Comparison of ENCODE assay signal across 23 mouse cellular contexts in genomic region chr1:156987576-156987975, GRCm38 (mm10). TPM values are rescaled to one million over a fixed set of nuclear protein-coding genes. Genes with fewer than 3 reads are reported as not detected.
A peak's percentile ranks its signal among the peaks of the same experiment; 100 is the strongest.
DNase-seq lines count a peak whose midpoint lies in the region; ATAC-seq and TF ChIP-seq lines count a peak whose summit lies in the region.
"Had no signal": no experiment of that assay in that cellular context is flagged by ENCODE, and none has a peak within 500 bp of the region (broad histone marks: within the 10 kb centered on the region; RNA-seq: fewer than 3 reads in every experiment).

No protein-coding gene starts in this region.

- no peak for DNase-seq in heart, adult 9 months (ENCODE audit: low spot score in 2 of 2)
- DNase-seq in stomach, postnatal 0 days (ENCODE audit: low spot score), result no peak
- DNase-seq in liver, result peak; percentile 61
- DNase-seq in liver, postnatal 0 days, result no peak
- no peak for DNase-seq in right cerebral cortex, adult 18-20 months
- DNase-seq in B cell, adult 2 months, result no peak
- DNase-seq: adrenal gland, postnatal 14 days; cerebellum, adult 11-12 months; cerebellum, postnatal 25 days; gastrocnemius, postnatal 14 days; heart, adult 2 months; heart, postnatal 14 days; kidney, postnatal 4 days; layer of hippocampus, postnatal 36 days; thymus, postnatal 4 days had no signal

- no peak overlapping the region for H3K4me2 ChIP-seq in heart, embryonic 12.5 days
- no peak overlapping the region for H3K4me2 ChIP-seq in stomach, embryonic 15.5 days
- no peak overlapping the region for H3K4me2 ChIP-seq in stomach, postnatal 0 days (replicated peaks; ENCODE audit: low read depth)
- H3K4me2 ChIP-seq in liver, postnatal 0 days (ENCODE audit: low read depth, low read length), result 0 out of 2 replicates have a peak overlapping the region, but pooled peaks have one; percentile 18
- H3K4me2 ChIP-seq: hindbrain, embryonic 15.5 days; limb, embryonic 13.5 days; lung, embryonic 15.5 days had no signal

- H3K27me3 ChIP-seq in heart, embryonic 12.5 days (replicated peaks), result no peaks in the 10 kb centered on the region
- no peaks in the 10 kb centered on the region for H3K27me3 ChIP-seq in stomach, embryonic 15.5 days (replicated peaks)
- no peaks in the 10 kb centered on the region for H3K27me3 ChIP-seq in stomach, postnatal 0 days (ENCODE audit: control insufficient read depth, insufficient read depth, low read length)
- no peaks in the 10 kb centered on the region for H3K27me3 ChIP-seq in liver, postnatal 0 days (ENCODE audit: insufficient read depth, low read length)
- H3K27me3 ChIP-seq: hindbrain, embryonic 15.5 days; lung, embryonic 15.5 days; Patski had no signal

- H3K27ac ChIP-seq in heart, embryonic 12.5 days (ENCODE audit: poor library complexity, severe bottlenecking), result peak overlapping the region; percentile 49; the same call in 1 of the 2 replicates
- H3K27ac ChIP-seq in stomach, embryonic 15.5 days, result no peak overlapping the region
- H3K27ac ChIP-seq in stomach, postnatal 0 days (replicated peaks), result no peak overlapping the region
- peak overlapping the region; percentile 88 for H3K27ac ChIP-seq in liver, postnatal 0 days (ENCODE audit: low read depth)
- H3K27ac ChIP-seq: heart, adult 2 months; hindbrain, embryonic 15.5 days; limb, embryonic 13.5 days had no signal

- H3K9ac ChIP-seq in heart, embryonic 12.5 days, result no peak overlapping the region
- no peak overlapping the region for H3K9ac ChIP-seq in stomach, embryonic 15.5 days
- H3K9ac ChIP-seq in stomach, postnatal 0 days (ENCODE audit: low read length), result no peak overlapping the region
- no peak overlapping the region for H3K9ac ChIP-seq in liver, postnatal 0 days (replicated peaks)
- H3K9ac ChIP-seq: hindbrain, embryonic 15.5 days; limb, embryonic 13.5 days; lung, embryonic 15.5 days had no signal

- ATAC-seq in heart, embryonic 12.5 days (ENCODE audit: insufficient number of reproducible peaks, low FRiP score), result peak; percentile 49; the same call in 1 of the 2 replicates
- peak; percentile 68; the same call in 1 of the 2 replicates for ATAC-seq in stomach, embryonic 15.5 days (ENCODE audit: insufficient read depth, low FRiP score, low read depth)
- no peak for ATAC-seq in stomach, postnatal 0 days (ENCODE audit: low FRiP score, low TSS enrichment)
- 0 out of 2 replicates have a peak, but pooled peaks have one; percentile 20 for ATAC-seq in liver, postnatal 0 days
- ATAC-seq: forebrain, embryonic 14.5 days; intestine, embryonic 16.5 days; Patski had no signal

- H3K4me3 ChIP-seq in heart, embryonic 12.5 days, result no peak overlapping the region
- no peak overlapping the region for H3K4me3 ChIP-seq in stomach, embryonic 15.5 days (replicated peaks)
- H3K4me3 ChIP-seq in stomach, postnatal 0 days (ENCODE audit: low read depth, low read length), result no peak overlapping the region
- H3K4me3 ChIP-seq in liver, postnatal 0 days (ENCODE audit: low read depth, low read length), result no peak overlapping the region
- H3K4me3 ChIP-seq: heart, adult 2 months; hindbrain, embryonic 15.5 days; limb, embryonic 13.5 days; lung, embryonic 15.5 days had no signal

- no peaks in the 10 kb centered on the region for H3K9me3 ChIP-seq in heart, embryonic 12.5 days (replicated peaks)
- H3K9me3 ChIP-seq in stomach, embryonic 15.5 days, result no peaks in the 10 kb centered on the region
- no peaks in the 10 kb centered on the region for H3K9me3 ChIP-seq in stomach, postnatal 0 days (ENCODE audit: control insufficient read depth, low read length)
- H3K9me3 ChIP-seq in liver, postnatal 0 days (ENCODE audit: low read length), result no peaks in the 10 kb centered on the region
- H3K9me3 ChIP-seq: hindbrain, embryonic 15.5 days; limb, embryonic 13.5 days; lung, embryonic 15.5 days had no signal

- H3K36me3 ChIP-seq in heart, embryonic 12.5 days, result no peaks in the 10 kb centered on the region
- H3K36me3 ChIP-seq in stomach, embryonic 15.5 days, result no peaks in the 10 kb centered on the region
- no peaks in the 10 kb centered on the region for H3K36me3 ChIP-seq in stomach, postnatal 0 days (ENCODE audit: control insufficient read depth, insufficient read depth, low read length)
- no peaks in the 10 kb centered on the region for H3K36me3 ChIP-seq in liver, postnatal 0 days (replicated peaks; ENCODE audit: insufficient read depth, low read length)
- H3K36me3 ChIP-seq: hindbrain, embryonic 15.5 days; limb, embryonic 13.5 days; lung, embryonic 15.5 days had no signal

- peaks cover 24% of the 10 kb centered on the region for H3K4me1 ChIP-seq in heart, embryonic 12.5 days (replicated peaks)
- peaks cover 9% of the 10 kb centered on the region; the same call in 1 of the 2 replicates for H3K4me1 ChIP-seq in stomach, embryonic 15.5 days
- H3K4me1 ChIP-seq in stomach, postnatal 0 days (replicated peaks; ENCODE audit: control insufficient read depth, insufficient read depth), result no peaks in the 10 kb centered on the region
- peaks cover 51% of the 10 kb centered on the region for H3K4me1 ChIP-seq in liver, postnatal 0 days (ENCODE audit: insufficient read depth)

- no peak for TF ChIP-seq EP300 in stomach, postnatal 0 days (optimal IDR thresholded peaks at IDR 0.05)
- TF ChIP-seq EP300 in liver, postnatal 0 days (IDR thresholded peaks at IDR 0.05; ENCODE audit: low read depth), result no peak

- no peak for TF ChIP-seq CTCF in stomach, postnatal 0 days (IDR thresholded peaks at IDR 0.05; ENCODE audit: low read depth)
- TF ChIP-seq CTCF in liver, postnatal 0 days (IDR thresholded peaks at IDR 0.05; ENCODE audit: low read depth), result no peak

- 55% methylated on average over 3 of the region's 3 CpGs for WGBS in heart, embryonic 12.5 days
- 59% methylated on average over 3 of the region's 3 CpGs for WGBS in stomach, embryonic 15.5 days
- WGBS in stomach, postnatal 0 days, result 60% methylated on average over 3 of the region's 3 CpGs
- WGBS in liver, postnatal 0 days (ENCODE audit: insufficient replicate concordance), result 43% methylated on average over 3 of the region's 3 CpGs

RNA-seq across cellular contexts. Expression of gene Ralgps2, which starts 48.1 kb away (rescaled TPM):
- 53.6 and 59.2 TPM in 2 replicates for polyA plus RNA-seq in heart, embryonic 12.5 days (2016; fragmentation: Nextera tagmentation; extraction: Ambion mirVana)
- 48.9 and 50.1 TPM in 2 replicates for polyA plus RNA-seq in stomach, embryonic 15.5 days (2015; fragmentation: Nextera tagmentation; extraction: Ambion mirVana)
- 38.7 and 41.3 TPM in 2 replicates for polyA plus RNA-seq in stomach, postnatal 0 days (2015; fragmentation: Nextera tagmentation; extraction: Ambion mirVana)
- polyA plus RNA-seq in liver, postnatal 0 days (2015; fragmentation: Nextera tagmentation; extraction: Ambion mirVana), result 25.6 and 26.4 TPM in 2 replicates

Comparison
In these comparisons a context has a peak if more than half of its experiments do, and no peak if none do; other contexts are left out.
1. H3K27ac ChIP-seq: peak in heart, embryonic 12.5 days (single experiment) and liver, postnatal 0 days (single experiment); none in stomach, embryonic 15.5 days (single experiment) and stomach, postnatal 0 days (single experiment).